Mouse (Mus musculus) gastrocnemius, postnatal 14 days (tissue): ENCODE measurements around the gene Olfr461. TPM values are rescaled to one million over a fixed set of nuclear protein-coding genes. Genes with fewer than 3 reads are reported as not detected.
"Not testable (repeated sequence)": the region's sequence is repeated elsewhere in the genome, so short reads cannot be mapped to it uniquely, and the experiment has no call there.

Experiments used
- DNase-seq: peaks from one replicate; pipeline ENCODE4 v3.0.0; 2021; ENCODE audit warnings: mixed read lengths
- intact Hi-C: fragments of 180-260 bp; cut with DNase I; formaldehyde crosslinking; loops from one replicate; pipeline ENCODE4 v1.15.1; 2025; ENCODE audit warnings: low total_unique reads
- long read RNA-seq, 2 experiments: library from polyadenylated mRNA; stranded (forward); transcript quantifications; one replicate each; pipeline ENCODE4 v2.0.0; 2021
- total RNA-seq, 2 experiments: library from RNA; stranded (reverse); gene quantifications; 2 replicates each; pipeline ENCODE4 v1.2.3; 2021

Olfr461 gene
- not detected for total RNA-seq
- long read RNA-seq, experiment 1 = 0 reads
- long read RNA-seq, experiment 2 = 0 reads

DNA sequence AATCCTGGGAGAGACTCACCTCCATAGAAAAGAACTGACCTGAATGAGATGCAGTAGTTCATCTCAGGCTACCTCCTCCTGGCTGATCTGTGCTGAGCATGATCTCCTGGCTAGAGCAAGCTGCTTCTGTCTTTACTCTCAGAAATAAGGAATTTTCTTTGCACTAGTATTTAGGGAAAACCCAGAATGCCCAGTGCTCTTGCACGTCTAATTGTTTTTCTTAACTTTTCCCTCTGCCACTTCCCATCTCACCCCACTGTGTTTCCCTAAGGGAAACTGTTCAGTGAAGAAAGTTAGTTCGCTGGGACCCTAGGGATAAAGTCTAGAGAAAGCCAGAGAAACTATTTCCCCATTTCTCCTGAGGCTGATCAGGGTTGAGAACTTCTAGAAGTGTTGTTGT is at the start of gene Olfr461:
Gene Olfr461, minus strand, starts transcription at position 101 of the 400 bp plus-strand sequence.
- intact Hi-C loops = no loop called here
- no peak for DNase-seq

DNA sequence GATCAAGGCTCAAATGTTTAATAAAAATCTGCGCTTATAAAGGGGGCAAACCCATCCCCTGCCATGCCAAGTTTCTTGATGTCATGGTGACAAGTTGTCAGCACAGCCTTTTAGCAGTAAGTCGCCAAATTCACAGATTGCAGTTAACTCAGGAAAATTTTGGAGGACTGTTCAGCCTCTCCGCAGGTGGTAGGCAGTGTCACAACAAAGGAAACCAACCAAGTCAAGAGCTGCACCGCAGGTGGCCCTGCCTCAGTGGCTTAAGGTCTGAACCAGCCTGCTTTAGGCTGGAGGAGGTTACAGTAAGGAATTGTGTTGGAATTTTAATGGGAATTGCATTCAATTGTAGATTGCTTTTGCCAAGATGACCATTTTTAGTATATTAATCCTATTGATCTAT is 43.7 kb upstream of the Olfr461 start:
- DNase-seq, intact Hi-C loops: not testable (repeated sequence)

DNA sequence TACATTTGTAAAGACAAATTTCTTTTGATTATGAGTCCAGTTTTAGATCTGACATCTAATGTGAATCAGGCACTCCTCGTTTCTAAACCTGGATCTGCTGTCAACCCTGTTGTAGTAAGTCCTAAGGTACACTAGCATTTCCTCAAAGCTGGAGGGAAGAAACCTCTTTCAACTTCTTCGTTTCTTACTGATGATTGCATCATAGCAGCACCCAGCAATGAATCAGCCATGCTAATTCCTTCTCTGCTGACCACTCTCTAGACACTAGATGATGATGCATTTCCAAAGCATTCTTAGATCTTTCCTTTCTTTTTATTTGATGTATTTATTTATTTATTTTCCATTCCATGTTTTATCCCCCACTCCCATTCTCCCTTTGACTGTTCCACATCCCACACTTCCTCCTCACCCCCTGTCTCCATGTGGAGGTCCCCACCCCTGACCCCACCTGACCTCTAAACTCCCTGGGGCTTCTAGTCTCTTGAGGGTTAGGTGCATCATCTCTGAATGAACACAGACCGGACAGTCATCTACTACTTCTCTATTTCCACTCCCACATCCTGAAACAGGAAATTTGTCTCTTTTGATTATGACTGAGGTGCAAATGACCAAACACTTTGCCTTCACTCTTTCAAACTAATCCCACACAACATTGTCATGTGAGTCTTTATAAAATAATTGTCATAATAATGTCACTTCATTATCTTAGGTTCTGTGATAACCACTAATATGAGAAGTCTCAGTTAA is 40.1 kb upstream of the Olfr461 start:
- intact Hi-C loops = no loop called here
- DNase-seq = no peak

DNA sequence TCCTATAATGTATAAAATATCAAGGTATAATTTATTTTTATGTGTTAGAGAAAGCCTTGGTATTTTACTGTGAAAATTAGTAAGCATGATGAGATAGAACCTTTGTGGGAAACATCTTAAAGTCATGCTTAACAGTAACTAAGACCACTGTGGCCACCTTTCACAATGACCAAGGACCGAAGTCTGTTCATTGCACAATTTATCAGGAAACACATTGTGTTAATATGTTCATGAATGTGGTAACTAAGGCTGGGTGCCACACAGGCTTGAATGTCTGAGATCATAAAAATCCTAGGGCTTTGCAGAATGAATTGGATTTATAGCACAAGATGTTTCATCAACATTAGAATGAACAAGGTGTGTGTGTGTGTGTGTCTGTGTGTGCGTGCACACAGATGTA is 33.5 kb upstream of the Olfr461 start:
- no peak for DNase-seq
- intact Hi-C loops = no loop called here

DNA sequence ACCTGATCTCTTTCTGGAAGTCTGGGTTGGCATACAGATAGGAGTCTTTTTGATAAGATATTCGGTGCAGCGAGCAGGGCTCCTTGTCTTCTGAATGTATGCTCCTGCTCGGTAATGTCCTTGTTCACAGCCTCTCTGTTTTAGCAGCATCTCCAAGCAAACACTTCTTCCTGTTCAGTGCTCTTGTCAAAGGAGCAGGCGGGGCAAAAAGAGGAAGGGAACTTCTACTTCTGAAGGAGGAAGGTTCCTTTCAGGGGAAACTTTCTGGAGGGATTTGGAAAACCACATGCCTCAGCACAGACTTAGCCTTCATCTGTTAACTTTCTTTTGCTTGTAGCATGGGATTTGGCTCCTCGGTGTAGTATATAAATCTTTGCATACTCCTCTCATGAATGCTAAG is 30.8 kb upstream of the Olfr461 start, which contains the start of gene Clec5a:
Gene Clec5a, minus strand, starts transcription at position 177 of the 400 bp plus-strand sequence.
- no peak for DNase-seq
- intact Hi-C loops = no loop called here

DNA sequence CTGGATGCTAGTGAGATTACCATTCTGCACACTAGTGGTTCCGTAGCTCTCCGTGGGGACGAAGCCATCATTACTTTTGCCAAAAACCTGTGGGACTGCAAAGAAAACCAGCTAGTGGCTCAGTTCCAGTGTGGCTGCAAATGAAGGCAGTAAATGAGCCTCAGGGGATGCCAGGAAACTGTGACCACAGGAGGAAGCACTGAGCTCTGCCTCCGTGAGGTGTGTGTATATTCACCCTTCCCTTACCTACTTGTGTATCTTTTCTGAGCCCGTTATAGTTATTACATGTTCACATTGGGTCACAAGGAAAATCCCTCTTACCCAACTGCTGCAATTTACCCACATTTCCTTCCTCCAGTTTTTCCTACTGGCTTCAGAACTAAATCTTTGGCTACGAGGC is 29.5 kb upstream of the Olfr461 start:
- DNase-seq = no peak
- intact Hi-C loops = no loop called here

DNA sequence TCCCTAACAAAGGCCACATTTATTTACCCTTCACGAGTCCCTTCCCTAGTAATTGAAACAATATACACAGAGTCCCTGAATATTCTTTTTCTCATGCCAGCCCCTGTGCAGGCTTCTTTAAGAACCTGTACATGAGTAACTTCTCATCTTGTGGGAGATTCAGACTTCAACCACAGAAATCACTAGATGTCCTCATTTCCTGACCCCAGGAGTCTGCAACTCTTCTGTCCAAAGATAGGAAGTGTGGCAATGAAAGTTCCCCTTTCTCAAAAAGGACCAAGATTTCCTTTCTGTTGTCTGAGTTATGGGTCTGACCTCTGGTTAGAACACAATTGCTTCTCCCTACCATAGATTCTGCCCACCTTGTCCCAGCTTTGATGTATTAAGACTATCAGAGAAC is 21.5 kb upstream of the Olfr461 start:
- DNase-seq = no peak
- intact Hi-C loops = no loop called here

DNA sequence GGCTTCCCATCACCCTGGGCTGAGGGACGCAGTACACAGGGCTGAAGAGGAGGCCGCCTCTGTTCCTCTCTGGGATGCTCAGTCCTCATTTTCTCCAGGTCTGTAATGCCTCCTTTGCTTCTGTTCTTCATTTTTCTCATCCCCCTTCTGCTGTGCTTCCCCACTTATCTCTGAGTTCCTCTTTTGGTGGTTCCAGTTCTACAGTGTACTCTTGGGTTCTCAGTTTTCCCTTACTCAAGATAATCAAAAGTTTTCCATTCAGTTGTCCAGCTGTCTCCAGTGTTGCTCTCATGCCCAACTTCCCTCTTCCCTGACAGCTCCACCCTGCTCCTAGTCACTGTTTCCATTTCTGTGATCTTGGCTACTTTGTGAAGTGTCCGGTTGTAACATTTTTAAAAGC is 18.8 kb upstream of the Olfr461 start:
- intact Hi-C loops = no loop called here

DNA sequence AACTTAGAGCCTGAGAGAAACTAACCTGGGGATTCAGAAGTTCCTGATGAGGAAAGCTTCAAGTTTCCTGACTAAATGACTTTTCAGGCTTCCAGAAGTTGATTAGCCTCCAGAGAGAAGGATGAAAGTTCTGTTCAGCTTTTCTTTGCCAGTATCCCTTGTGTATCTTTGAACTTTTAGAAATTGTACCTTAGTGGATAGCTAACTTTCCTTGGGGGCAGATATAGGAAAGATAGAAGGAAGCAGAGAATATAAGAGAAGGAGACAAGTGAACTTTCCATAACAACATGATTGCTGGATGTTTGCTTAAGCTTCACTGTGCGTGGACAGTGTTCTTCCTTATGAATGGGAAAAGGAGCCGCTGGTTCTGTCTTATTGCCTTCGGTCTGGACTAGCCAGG is 14.3 kb upstream of the Olfr461 start, which contains the start of gene Olfr460:
Gene Olfr460, plus strand, starts transcription at position 301 of the 400 bp plus-strand sequence.
- intact Hi-C loops = no loop called here
- DNase-seq = no peak

More for the DNA sequence above, 18.8 kb upstream of the Olfr461 start:
- no peak for DNase-seq

DNA sequence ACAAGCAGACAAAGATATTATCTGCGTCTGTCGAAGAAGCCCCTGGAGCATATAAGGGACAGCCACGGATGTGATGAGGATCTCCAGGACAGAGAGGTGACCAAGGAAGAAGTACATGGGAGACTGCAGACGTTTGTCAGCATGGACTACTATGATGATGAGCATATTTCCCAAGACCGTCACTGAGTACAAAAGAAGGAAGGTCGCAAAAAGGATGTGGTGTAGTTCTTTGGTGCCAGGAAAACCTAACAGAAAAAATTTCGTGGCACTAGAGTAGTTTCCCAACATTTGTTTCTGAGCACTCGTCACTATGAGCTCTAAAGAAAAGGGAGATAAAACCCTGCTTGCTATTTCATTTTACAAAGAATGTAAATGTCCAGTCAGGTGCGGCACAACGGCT is 10.2 kb downstream of the Olfr461 start:
- no peak for DNase-seq
- intact Hi-C loops = no loop called here

DNA sequence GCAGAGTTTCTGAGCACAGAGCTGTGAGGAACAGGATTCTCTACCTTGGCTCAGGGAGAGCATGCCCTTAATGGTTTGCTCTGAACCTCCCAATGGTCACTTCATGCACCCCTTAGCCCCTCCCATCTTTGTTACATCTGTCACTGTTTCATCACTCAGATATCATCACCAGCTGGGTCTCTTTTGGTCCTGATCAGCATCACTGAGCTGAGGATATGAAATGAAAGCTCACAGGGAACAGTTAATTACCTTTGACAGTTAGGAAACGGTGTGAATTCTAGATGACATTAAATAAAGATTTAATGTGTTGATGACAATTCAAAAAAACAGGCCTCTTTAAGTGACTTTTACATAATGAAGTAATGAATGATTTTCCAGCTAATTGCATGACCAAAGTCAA is 35.4 kb downstream of the Olfr461 start, which contains the start of gene Prss37:
Gene Prss37, minus strand, starts transcription at position 101 of the 400 bp plus-strand sequence.
- DNase-seq = no peak
- intact Hi-C loops = no loop called here

DNA sequence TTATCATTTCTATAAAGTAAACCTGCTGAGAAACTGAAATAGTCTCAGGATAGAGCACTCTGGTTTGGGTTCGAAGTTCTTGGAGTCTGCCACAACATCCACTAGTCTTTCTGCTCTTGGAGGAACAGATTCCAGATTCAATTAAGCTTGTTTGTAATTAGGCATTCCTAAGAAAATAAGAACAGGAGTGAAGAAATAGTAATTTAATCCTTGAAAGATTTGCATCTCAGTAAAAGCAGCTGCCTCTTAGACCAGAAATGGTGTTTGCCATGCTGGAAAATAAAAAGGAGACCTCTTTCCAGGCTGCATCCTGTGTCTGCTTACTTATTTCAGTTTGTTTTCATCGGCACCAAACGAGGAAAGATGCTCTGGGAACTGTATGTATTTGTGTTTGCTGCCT is 61.6 kb downstream of the Olfr461 start, which contains the start of gene Tas2r108:
Gene Tas2r108, plus strand, starts transcription at position 301 of the 400 bp plus-strand sequence.
- intact Hi-C loops = no loop called here

More for the DNA sequence above, 61.6 kb downstream of the Olfr461 start, which contains the start of gene Tas2r108:
- DNase-seq = no peak

Other genes with a start within 250 kb of the Olfr461 start
- gene Agk, start 229.9 kb downstream of the Olfr461 start, total RNA-seq = 10 to 100 TPM; 10.2 to 10.3 TPM
- gene E330009J07Rik, start 118.9 kb downstream of the Olfr461 start, total RNA-seq = 1 to 10 TPM; 1.8 to 2.0 TPM
- gene Wee2, start 116.0 kb downstream of the Olfr461 start, total RNA-seq = not detected
- 10 to 100 TPM; 26.4 to 28.9 TPM for gene Ssbp1, start 83.7 kb downstream of the Olfr461 start, total RNA-seq
- not detected for gene Tas2r137, start 63.8 kb downstream of the Olfr461 start, total RNA-seq
- gene Tas2r108, start 61.5 kb downstream of the Olfr461 start, total RNA-seq = not detected
- not detected for gene Prss37, start 35.5 kb downstream of the Olfr461 start, total RNA-seq
- not detected for gene Olfr460, start 14.4 kb upstream of the Olfr461 start, total RNA-seq
- gene Clec5a, start 30.8 kb upstream of the Olfr461 start, total RNA-seq = under 1 TPM; 0.42 to 0.43 TPM
- gene Tas2r138, start 58.3 kb upstream of the Olfr461 start, total RNA-seq = not detected
- gene Mgam, start 73.8 kb upstream of the Olfr461 start, total RNA-seq = under 1 TPM; 0.47 to 0.49 TPM